Mouse (Mus musculus) CH12.LX (cell line): ENCODE measurements around the gene Plekhg6. TPM values are rescaled to one million over a fixed set of nuclear protein-coding genes. Genes with fewer than 3 reads are reported as not detected.

Source experiments
- DNase-seq: peaks from one replicate; pipeline ENCODE4 v3.0.0-alpha.2; 2013; ENCODE audit errors: extremely low read depth
- H3K27ac ChIP-seq: 2 replicates; pipeline ENCODE4 v1.5.1; 2012; ENCODE audit warnings: low read depth, mild to moderate bottlenecking, control low read depth, moderate library complexity; ENCODE audit not compliant: insufficient read depth
- H3K27me3 ChIP-seq: replicated peaks from 2 replicates; pipeline ENCODE3; 2012; ENCODE audit warnings: inconsistent platforms
- H3K36me3 ChIP-seq, 2 experiments: replicated peaks in 1 of 2; 2 replicates each; pipeline versions ENCODE3 to v1.6.1; 2012; ENCODE audit warnings: inconsistent platforms in 1 of 2, low read length in 1 of 2, mild to moderate bottlenecking in 1 of 2, mixed read lengths in 1 of 2, moderate library complexity in 1 of 2; ENCODE audit not compliant: control insufficient read depth in 1 of 2, insufficient read depth in 1 of 2
- H3K4me1 ChIP-seq, 2 experiments: 2 replicates each; pipeline ENCODE4 v1.6.1; 2012; ENCODE audit warnings: inconsistent platforms in 1 of 2, moderate library complexity in 1 of 2; ENCODE audit not compliant: insufficient read depth in 2 of 2, control insufficient read depth in 1 of 2
- H3K4me2 ChIP-seq: 2 replicates; pipeline ENCODE4 v1.6.1; 2012; ENCODE audit warnings: low read depth, mild to moderate bottlenecking, control low read depth; ENCODE audit not compliant: poor library complexity, insufficient read depth, severe bottlenecking
- H3K4me3 ChIP-seq, 3 experiments: fragments of 150-350 bp in 1 of 3; sonication (generic) in 1 of 3; replicated peaks in 1 of 3; 2 replicates each; pipeline versions ENCODE3 to v1.5.1; 2011 to 2012; ENCODE audit warnings: low read depth in 2 of 3, low read length in 2 of 3, mild to moderate bottlenecking in 2 of 3, moderate library complexity in 2 of 3, control low read depth in 1 of 3, improper control_type of control experiment in 1 of 3, inconsistent platforms in 1 of 3, mixed read lengths in 1 of 3; ENCODE audit not compliant: poor library complexity in 1 of 3
- H3K79me2 ChIP-seq: replicated peaks from 2 replicates; pipeline ENCODE4 v1.6.1; 2012; ENCODE audit warnings: mild to moderate bottlenecking, moderate library complexity; ENCODE audit not compliant: control insufficient read depth, poor library complexity, insufficient read depth, severe bottlenecking; ENCODE audit errors: extremely low read depth
- H3K9ac ChIP-seq: 2 replicates; pipeline ENCODE4 v1.6.1; 2012; ENCODE audit warnings: low read depth, mild to moderate bottlenecking, control low read depth, moderate library complexity; ENCODE audit not compliant: insufficient read depth
- H3K9me3 ChIP-seq: replicated peaks from 2 replicates; pipeline ENCODE3; 2012; ENCODE audit warnings: low read length, inconsistent platforms, mixed read lengths
- CHD1 ChIP-seq: IDR thresholded peaks from 2 replicates; pipeline ENCODE4 v1.6.1; 2012; ENCODE audit warnings: low read depth, low read length, improper control_type of control experiment, inconsistent platforms
- E2F4 ChIP-seq: IDR thresholded peaks from 2 replicates; pipeline ENCODE4 v1.6.1; 2011; ENCODE audit warnings: low read depth, low read length, improper control_type of control experiment; ENCODE audit not compliant: insufficient replicate concordance
- GABPA ChIP-seq: IDR thresholded peaks from 2 replicates; pipeline ENCODE4 v1.6.1; 2012; ENCODE audit warnings: low read depth, low read length, improper control_type of control experiment, inconsistent platforms; ENCODE audit not compliant: insufficient replicate concordance
- HCFC1 ChIP-seq: IDR thresholded peaks from 2 replicates; pipeline ENCODE4 v1.6.1; 2012; ENCODE audit warnings: low read depth, mild to moderate bottlenecking, inconsistent platforms, low read length, improper control_type of control experiment
- IRF4 ChIP-seq: IDR thresholded peaks from 2 replicates; pipeline ENCODE4 v1.6.1; 2014; ENCODE audit warnings: low read depth, mild to moderate bottlenecking, inconsistent platforms, low read length, improper control_type of control experiment
- MAFK ChIP-seq: IDR thresholded peaks from 2 replicates; pipeline ENCODE4 v1.6.1; 2011; ENCODE audit warnings: low read length, improper control_type of control experiment; ENCODE audit not compliant: insufficient replicate concordance
- MAX ChIP-seq: IDR thresholded peaks from 2 replicates; pipeline ENCODE4 v1.6.1; 2011; ENCODE audit warnings: low read length, improper control_type of control experiment
- MAZ ChIP-seq: IDR thresholded peaks from 2 replicates; pipeline ENCODE4 v1.6.1; 2012; ENCODE audit warnings: low read depth, mild to moderate bottlenecking, inconsistent platforms, low read length, improper control_type of control experiment, moderate library complexity
- MYC ChIP-seq: IDR thresholded peaks from 2 replicates; pipeline ENCODE4 v1.6.1; 2011; ENCODE audit warnings: low read depth, mild to moderate bottlenecking, improper control_type of control experiment, low read length
- NRF1 ChIP-seq: IDR thresholded peaks from 2 replicates; pipeline ENCODE4 v1.6.1; 2014; ENCODE audit warnings: low read depth, mild to moderate bottlenecking, inconsistent platforms, low read length, improper control_type of control experiment, moderate library complexity
- PAX5 ChIP-seq: IDR thresholded peaks from 2 replicates; pipeline ENCODE4 v1.6.1; 2012; ENCODE audit warnings: low read length, inconsistent platforms, mixed read lengths
- POLR2A ChIP-seq: IDR thresholded peaks from 2 replicates; pipeline ENCODE4 v1.6.1; 2011; ENCODE audit warnings: low read depth, mild to moderate bottlenecking, improper control_type of control experiment, low read length
- POLR2AphosphoS2 ChIP-seq: IDR thresholded peaks from 2 replicates; pipeline ENCODE4 v1.6.1; 2011; ENCODE audit warnings: low read depth, low read length, improper control_type of control experiment
- SIN3A ChIP-seq: IDR thresholded peaks from 2 replicates; pipeline ENCODE4 v1.6.1; 2012; ENCODE audit warnings: low read length, improper control_type of control experiment, inconsistent platforms
- SMC3 ChIP-seq: IDR thresholded peaks from 2 replicates; pipeline ENCODE4 v1.6.1; 2011; ENCODE audit warnings: low read depth, low read length, improper control_type of control experiment
- TBP ChIP-seq: conservative IDR thresholded peaks from 2 replicates; pipeline ENCODE4 v1.6.1; 2011; ENCODE audit warnings: low read depth, low read length, improper control_type of control experiment
- dilution Hi-C: fragments of 300-500 bp; cut with MboI; formaldehyde crosslinking; loops from 2 replicates; pipeline ENCODE4 v1.14.3; 2020; ENCODE audit warnings: low sequenced_read_pairs; ENCODE audit not compliant: extremely low pct_unique_long_range_greater_than_20kb, extremely low pct_ligation_motif_present
- in situ Hi-C: fragments of 300-500 bp; cut with MboI; formaldehyde crosslinking; loops from 3 replicates; pipeline ENCODE4 v1.14.3; 2019; ENCODE audit warnings: low sequenced_read_pairs, low pct_ligation_motif_present, low pct_unique_long_range_greater_than_20kb, mixed read lengths
- polyA plus RNA-seq: library from polyadenylated mRNA; unstranded; fragments of >175 nt; gene quantifications from 2 replicates; pipeline ENCODE4 v1.2.1, GENCODE M21; 2012; ENCODE audit warnings: low read depth; ENCODE audit not compliant: insufficient read length
- total RNA-seq, 2 experiments: library from RNA; depleted of rRNA; stranded (reverse); fragments of 300-350 nt in 1 of 2; fragments of >200 nt in 1 of 2; gene quantifications; 2 replicates each; pipeline ENCODE4 v1.2.3; 2012 to 2014

The Plekhg6 gene
- total and polyA plus RNA-seq, 3 experiments, result not detected

DNA sequence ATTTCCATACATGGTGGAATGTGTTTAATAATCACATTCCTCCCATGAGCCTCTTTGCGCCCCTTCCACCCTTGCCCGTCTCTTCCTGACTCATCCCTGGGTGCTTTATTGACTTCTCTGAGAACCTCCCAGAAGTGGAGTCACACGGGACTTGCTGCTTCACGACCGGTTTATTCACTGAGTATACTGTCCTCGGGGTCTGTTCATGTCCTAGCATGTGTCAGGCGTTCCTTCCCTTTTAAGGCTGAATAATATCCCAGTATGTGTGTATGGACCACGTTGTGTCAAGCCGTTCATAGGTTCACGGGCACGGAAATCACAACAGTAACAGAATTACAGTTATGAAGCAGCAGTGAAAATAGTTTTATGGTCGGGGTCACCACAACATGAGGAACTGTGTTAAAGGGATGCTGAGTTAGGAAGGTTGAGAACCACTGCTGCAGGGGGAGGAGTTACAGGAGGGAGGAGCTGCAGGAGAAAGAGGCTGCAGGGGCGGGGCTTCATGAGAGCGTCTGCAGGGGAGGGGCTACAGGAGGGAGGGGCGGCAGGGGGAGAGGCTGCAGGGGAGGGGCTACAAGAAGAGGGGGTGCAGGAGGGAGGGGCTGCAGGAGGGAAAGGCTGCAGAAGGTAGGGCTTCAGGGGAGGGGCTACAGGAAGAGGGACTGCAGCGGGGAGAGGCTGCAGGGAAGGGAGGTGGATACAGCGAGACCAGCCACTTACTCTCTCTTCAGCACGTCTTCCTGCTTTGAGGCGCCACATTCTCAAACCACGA, 41.6 kb upstream of the Plekhg6 start:
- peaks cover 10 to 17% of the 10 kb centered on the region in 2 experiments; a peak in 3 of 4 replicates for H3K4me1 ChIP-seq
- H3K79me2 ChIP-seq, result no peaks in the 10 kb centered on the region
- dilution Hi-C loops, result no loop called here
- no peak overlapping the region for H3K4me3 ChIP-seq
- no peaks in the 10 kb centered on the region for H3K36me3 ChIP-seq
- no peaks in the 10 kb centered on the region for H3K9me3 ChIP-seq
- DNase-seq, result peak; percentile 39
- peaks cover 50% of the 10 kb centered on the region for H3K27me3 ChIP-seq
- H3K4me2 ChIP-seq, result peak overlapping the region; percentile 56
- in situ Hi-C loops, result loop anchor here (5.0 kb wide), 1 partner anchor 180 kb away; no protein-coding TSS in a partner anchor
- TF ChIP-seq SIN3A (no peak), IRF4 (no peak), TBP (no peak), PAX5 (no peak), MAX (no peak), GABPA (no peak), MAZ (no peak), POLR2A (no peak), SMC3 (no peak), NRF1 (no peak), MAFK (no peak), POLR2AphosphoS2 (no peak), HCFC1 (no peak), CHD1 (no peak)
- H3K9ac ChIP-seq, result no peak overlapping the region
- H3K27ac ChIP-seq, result no peak overlapping the region

DNA sequence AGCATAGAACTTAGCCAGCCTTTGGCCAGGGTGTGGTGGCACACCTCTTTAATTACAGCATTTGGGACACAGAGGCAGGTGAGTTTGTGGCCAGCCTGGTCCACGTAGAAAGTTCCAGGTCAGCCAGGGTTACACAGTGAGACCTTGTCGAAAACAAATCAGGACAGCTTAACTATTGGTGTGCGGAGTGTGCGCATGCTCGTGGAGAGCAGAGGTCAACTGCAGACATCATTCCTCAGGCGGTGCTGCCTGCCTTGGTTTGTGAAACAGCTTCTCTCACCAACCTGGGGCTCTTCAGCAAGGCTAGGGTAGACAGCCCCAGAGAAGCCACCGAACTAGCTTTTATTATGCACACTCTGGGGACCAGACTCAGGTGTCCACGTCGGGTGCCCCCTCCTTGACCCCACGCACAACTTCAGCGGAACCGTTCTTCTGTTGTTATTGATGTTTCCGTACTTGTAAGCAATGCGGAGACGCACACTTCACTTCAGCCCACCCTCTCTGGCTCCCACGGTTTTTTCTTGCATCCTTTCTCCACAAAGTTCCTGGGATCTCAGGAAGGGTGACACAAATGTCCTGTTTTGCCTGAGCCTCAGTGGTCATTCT, 40.0 kb upstream of the Plekhg6 start:
- no peak for DNase-seq
- Histone ChIP-seq H3K4me2 (no peak overlapping the region), H3K9ac (no peak overlapping the region), H3K27me3 (peaks cover 50% of the 10 kb centered on the region), H3K79me2 (no peaks in the 10 kb centered on the region), H3K4me3 (no peak overlapping the region), H3K9me3 (no peaks in the 10 kb centered on the region), H3K27ac (no peak overlapping the region), H3K4me1 (peaks cover 7 to 8% of the 10 kb centered on the region in 2 experiments; a peak in 3 of 4 replicates), H3K36me3 (no peaks in the 10 kb centered on the region)
- in situ Hi-C loops, result loop anchor here (5.0 kb wide), 1 partner anchor 182 kb away; no protein-coding TSS in a partner anchor
- dilution Hi-C loops, result no loop called here
- TF ChIP-seq MYC, result no peak
- TF ChIP-seq E2F4, result no peak
- no peak for TF ChIP-seq MAZ
